Mouse (Mus musculus): ENCODE measurements around the gene Cux1. TPM values are rescaled to one million over a fixed set of nuclear protein-coding genes. Genes with fewer than 3 reads are reported as not detected.
A peak's percentile ranks its signal among the peaks of the same experiment; 100 is the strongest.

Cux1 gene
- 89.1 and 99.0 TPM in 2 replicates for polyA plus RNA-seq (2014; fragmentation: Nextera tagmentation; extraction: Ambion mirVana)

- peak within 1 kb of the TSS; percentile 98 for H3K4me2 ChIP-seq (replicated peaks)
- peaks cover 35% of the 10 kb centered on the region for H3K27me3 ChIP-seq (ENCODE audit: control insufficient read depth, insufficient read depth, low read length)
- WGBS: under 1% methylated on average over 91 of the region's 103 CpGs
- peak within 1 kb of the TSS; percentile 97 for H3K27ac ChIP-seq
- no peaks in the 10 kb centered on the region for H3K36me3 ChIP-seq (replicated peaks; ENCODE audit: control insufficient read depth, insufficient read depth)
- DNase-seq (ENCODE audit: low spot score) (peak; percentile 85), ATAC-seq (ENCODE audit: low FRiP score) (peak; percentile 92)
- no peaks in the 10 kb centered on the region for H3K9me3 ChIP-seq (ENCODE audit: control insufficient read depth, low read length)
- H3K4me3 ChIP-seq (replicated peaks; ENCODE audit: low read length): peak within 1 kb of the TSS; percentile 99
- peaks cover 37% of the 10 kb centered on the region for H3K4me1 ChIP-seq (replicated peaks; ENCODE audit: control insufficient read depth, insufficient read depth, low read length)
- peak within 1 kb of the TSS; percentile 96 for H3K9ac ChIP-seq
Measured at GRCm38 (mm10) chr5:136567176-136568025, at the start of gene Cux1. Cux1 (minus strand) TSS chr5:136567490.

- ATAC-seq (ENCODE audit: low FRiP score): no peak
- no peaks in the 10 kb centered on the region for H3K36me3 ChIP-seq (replicated peaks; ENCODE audit: control insufficient read depth, insufficient read depth)
- 68% methylated on average over 1 of the region's 1 CpGs for whole genome bisulfite sequencing
- no peak overlapping the region for H3K4me2 ChIP-seq (replicated peaks)
- no peak overlapping the region for H3K27ac ChIP-seq
- no peaks in the 10 kb centered on the region for H3K27me3 ChIP-seq (ENCODE audit: control insufficient read depth, insufficient read depth, low read length)
- no peak for DNase-seq (ENCODE audit: low spot score)
- H3K9me3 ChIP-seq (ENCODE audit: control insufficient read depth, low read length): no peaks in the 10 kb centered on the region
- H3K4me1 ChIP-seq (replicated peaks; ENCODE audit: control insufficient read depth, insufficient read depth, low read length): no peaks in the 10 kb centered on the region
- no peak overlapping the region for H3K9ac ChIP-seq
- H3K4me3 ChIP-seq (replicated peaks; ENCODE audit: low read length): no peak overlapping the region
Measured at GRCm38 (mm10) chr5:136612391-136612790, 45.1 kb upstream of the Cux1 start.

GRCm38 (mm10) chr5:136608814-136609434 lies 41.6 kb upstream of the Cux1 start:
- no peak overlapping the region for H3K9ac ChIP-seq
- no peaks in the 10 kb centered on the region for H3K4me1 ChIP-seq (replicated peaks; ENCODE audit: control insufficient read depth, insufficient read depth, low read length)
- H3K4me3 ChIP-seq (replicated peaks; ENCODE audit: low read length): no peak overlapping the region
- H3K9me3 ChIP-seq (ENCODE audit: control insufficient read depth, low read length): no peaks in the 10 kb centered on the region
- DNase-seq (ENCODE audit: low spot score) (no peak), ATAC-seq (ENCODE audit: low FRiP score) (no peak)
- H3K36me3 ChIP-seq (replicated peaks; ENCODE audit: control insufficient read depth, insufficient read depth): no peaks in the 10 kb centered on the region
- H3K27ac ChIP-seq: no peak overlapping the region
- 69% methylated on average over 6 of the region's 6 CpGs for WGBS
- no peaks in the 10 kb centered on the region for H3K27me3 ChIP-seq (ENCODE audit: control insufficient read depth, insufficient read depth, low read length)
- no peak overlapping the region for H3K4me2 ChIP-seq (replicated peaks)

- Histone ChIP-seq H3K9ac (no peak overlapping the region), H3K27ac (no peak overlapping the region), H3K4me2 (replicated peaks) (no peak overlapping the region), H3K36me3 (replicated peaks; ENCODE audit: control insufficient read depth, insufficient read depth) (no peaks in the 10 kb centered on the region), H3K9me3 (ENCODE audit: control insufficient read depth, low read length) (no peaks in the 10 kb centered on the region), H3K27me3 (ENCODE audit: control insufficient read depth, insufficient read depth, low read length) (no peaks in the 10 kb centered on the region), H3K4me1 (replicated peaks; ENCODE audit: control insufficient read depth, insufficient read depth, low read length) (no peaks in the 10 kb centered on the region), H3K4me3 (replicated peaks; ENCODE audit: low read length) (no peak overlapping the region)
- DNase-seq (ENCODE audit: low spot score) (no peak), ATAC-seq (ENCODE audit: low FRiP score) (no peak)
- 81% methylated on average over 11 of the region's 11 CpGs for WGBS
Measured at GRCm38 (mm10) chr5:136605144-136605543, 37.9 kb upstream of the Cux1 start.

GRCm38 (mm10) chr5:136603176-136603964 lies 36.1 kb upstream of the Cux1 start:
- no peak for ATAC-seq (ENCODE audit: low FRiP score)

GRCm38 (mm10) chr5:136600511-136600910 lies 33.2 kb upstream of the Cux1 start:
- no peak overlapping the region for H3K4me3 ChIP-seq (replicated peaks; ENCODE audit: low read length)
- no peak overlapping the region for H3K4me2 ChIP-seq (replicated peaks)
- no peaks in the 10 kb centered on the region for H3K9me3 ChIP-seq (ENCODE audit: control insufficient read depth, low read length)
- DNase-seq (ENCODE audit: low spot score) (no peak), ATAC-seq (ENCODE audit: low FRiP score) (no peak)
- H3K4me1 ChIP-seq (replicated peaks; ENCODE audit: control insufficient read depth, insufficient read depth, low read length): no peaks in the 10 kb centered on the region
- H3K36me3 ChIP-seq (replicated peaks; ENCODE audit: control insufficient read depth, insufficient read depth): no peaks in the 10 kb centered on the region
- H3K27me3 ChIP-seq (ENCODE audit: control insufficient read depth, insufficient read depth, low read length): no peaks in the 10 kb centered on the region
- WGBS: 83% methylated on average over 5 of the region's 5 CpGs
- H3K9ac ChIP-seq: no peak overlapping the region
- no peak overlapping the region for H3K27ac ChIP-seq

More at GRCm38 (mm10) chr5:136603176-136603964, 36.1 kb upstream of the Cux1 start:
- Histone ChIP-seq H3K27me3 (ENCODE audit: control insufficient read depth, insufficient read depth, low read length) (no peaks in the 10 kb centered on the region), H3K4me1 (replicated peaks; ENCODE audit: control insufficient read depth, insufficient read depth, low read length) (no peaks in the 10 kb centered on the region), H3K4me2 (replicated peaks) (no peak overlapping the region), H3K9ac (no peak overlapping the region), H3K27ac (no peak overlapping the region), H3K36me3 (replicated peaks; ENCODE audit: control insufficient read depth, insufficient read depth) (no peaks in the 10 kb centered on the region), H3K9me3 (ENCODE audit: control insufficient read depth, low read length) (no peaks in the 10 kb centered on the region), H3K4me3 (replicated peaks; ENCODE audit: low read length) (no peak overlapping the region)
- WGBS: 74% methylated on average over 13 of the region's 13 CpGs
- DNase-seq (ENCODE audit: low spot score): no peak

- H3K27me3 ChIP-seq (ENCODE audit: control insufficient read depth, insufficient read depth, low read length): no peaks in the 10 kb centered on the region
- no peak for ATAC-seq (ENCODE audit: low FRiP score)
- no peak overlapping the region for H3K9ac ChIP-seq
- H3K4me2 ChIP-seq (replicated peaks): no peak overlapping the region
- no peak overlapping the region for H3K4me3 ChIP-seq (replicated peaks; ENCODE audit: low read length)
- 50% methylated on average over 8 of the region's 8 CpGs for WGBS
- no peak for DNase-seq (ENCODE audit: low spot score)
- H3K27ac ChIP-seq: no peak overlapping the region
- no peaks in the 10 kb centered on the region for H3K36me3 ChIP-seq (replicated peaks; ENCODE audit: control insufficient read depth, insufficient read depth)
- no peaks in the 10 kb centered on the region for H3K9me3 ChIP-seq (ENCODE audit: control insufficient read depth, low read length)
- H3K4me1 ChIP-seq (replicated peaks; ENCODE audit: control insufficient read depth, insufficient read depth, low read length): no peaks in the 10 kb centered on the region
Measured at GRCm38 (mm10) chr5:136594896-136595540, 27.7 kb upstream of the Cux1 start.

- 95% methylated on average over 8 of the region's 8 CpGs for WGBS
- ATAC-seq (ENCODE audit: low FRiP score): no peak
Measured at GRCm38 (mm10) chr5:136591816-136592499, 24.7 kb upstream of the Cux1 start.

More at GRCm38 (mm10) chr5:136591816-136592499, 24.7 kb upstream of the Cux1 start:
- no peak overlapping the region for H3K4me2 ChIP-seq (replicated peaks)
- no peaks in the 10 kb centered on the region for H3K4me1 ChIP-seq (replicated peaks; ENCODE audit: control insufficient read depth, insufficient read depth, low read length)
- no peaks in the 10 kb centered on the region for H3K36me3 ChIP-seq (replicated peaks; ENCODE audit: control insufficient read depth, insufficient read depth)
- H3K27me3 ChIP-seq (ENCODE audit: control insufficient read depth, insufficient read depth, low read length): no peaks in the 10 kb centered on the region
- H3K9ac ChIP-seq: no peak overlapping the region
- no peak for DNase-seq (ENCODE audit: low spot score)
- H3K27ac ChIP-seq: no peak overlapping the region
- H3K4me3 ChIP-seq (replicated peaks; ENCODE audit: low read length): no peak overlapping the region
- no peaks in the 10 kb centered on the region for H3K9me3 ChIP-seq (ENCODE audit: control insufficient read depth, low read length)

Data from hindbrain, embryonic 14.5 days (tissue).